Mouse (Mus musculus): ENCODE results near the gene 1600012H06Rik. TPM values are rescaled to one million over a fixed set of nuclear protein-coding genes. Genes with fewer than 3 reads are reported as not detected.

1600012H06Rik gene
- total RNA-seq, 1 experiment from 2014 or later = 55.1 TPM

Other genes starting within 250 kb of the 1600012H06Rik start
- 1.9 and 2.2 TPM in 2 replicates for gene Thbs2, start 248.9 kb upstream of the 1600012H06Rik start, total RNA-seq (2021)
- 8.3 and 8.4 TPM in 2 replicates for gene Wdr27, start within 50 bp of the 1600012H06Rik start, total RNA-seq (2021)
- gene Phf10, start 18.1 kb downstream of the 1600012H06Rik start, total RNA-seq (2021) = 70.1 and 76.4 TPM in 2 replicates
- gene 9030025P20Rik, start 35.3 kb downstream of the 1600012H06Rik start, total RNA-seq (2021) = 8.7 and 9.6 TPM in 2 replicates
- not detected in 2 replicates for gene Gm3417, start 35.6 kb downstream of the 1600012H06Rik start, total RNA-seq (2021)
- 1.8 and 6.3 TPM in 2 replicates for gene Gm3435, start 67.0 kb downstream of the 1600012H06Rik start, total RNA-seq (2021)
- gene Ermard, start 98.0 kb downstream of the 1600012H06Rik start, total RNA-seq (2021) = 68.0 and 75.4 TPM in 2 replicates
- 0.85 and 2.8 TPM in 2 replicates for gene Tcte3, start 98.3 kb downstream of the 1600012H06Rik start, total RNA-seq (2021)
- gene Gm3448, start 98.4 kb downstream of the 1600012H06Rik start, total RNA-seq (2021) = 7.7 and 9.5 TPM in 2 replicates